Mouse (Mus musculus): Measurements from ENCODE around the gene Ep400. TPM values are rescaled to one million over a fixed set of nuclear protein-coding genes. Genes with fewer than 3 reads are reported as not detected.
A peak's percentile ranks its signal among the peaks of the same experiment; 100 is the strongest.

Gene Ep400
- total and polyA plus RNA-seq, 2 experiments, result 15.2 to 15.4 TPM

DNA sequence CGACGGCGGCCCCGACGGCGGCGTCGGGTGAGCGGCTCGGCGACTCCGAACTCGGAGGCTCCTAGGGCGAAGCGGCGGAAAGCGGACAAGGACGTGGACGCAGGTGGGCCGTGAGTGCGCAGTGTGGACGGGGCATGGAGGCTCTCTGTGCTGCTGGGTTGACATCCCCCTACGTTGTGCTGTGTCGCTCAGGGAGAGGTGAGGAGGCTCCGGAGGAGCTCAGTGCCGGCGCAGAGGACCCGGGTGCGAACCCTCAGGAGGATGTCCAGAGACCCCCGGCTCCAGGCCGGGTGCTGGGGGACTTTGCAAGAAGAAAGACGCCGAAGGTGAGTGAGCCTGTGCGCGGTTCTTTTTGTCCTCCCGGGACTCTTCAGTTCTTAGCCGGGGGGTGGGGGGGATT, 116.8 kb downstream of the Ep400 start:
- H3K27ac ChIP-seq (replicated peaks; ENCODE audit: insufficient read depth, low read depth, low read length), result no peak overlapping the region
- TF ChIP-seq POLR2A (IDR thresholded peaks at IDR 0.05; ENCODE audit: extremely low read depth, insufficient read depth, low read length), result no peak
- TF ChIP-seq CTCF (IDR thresholded peaks at IDR 0.05; ENCODE audit: low read depth, low read length), result no peak
- under 1% methylated on average over 35 of the region's 37 CpGs for WGBS

DNA sequence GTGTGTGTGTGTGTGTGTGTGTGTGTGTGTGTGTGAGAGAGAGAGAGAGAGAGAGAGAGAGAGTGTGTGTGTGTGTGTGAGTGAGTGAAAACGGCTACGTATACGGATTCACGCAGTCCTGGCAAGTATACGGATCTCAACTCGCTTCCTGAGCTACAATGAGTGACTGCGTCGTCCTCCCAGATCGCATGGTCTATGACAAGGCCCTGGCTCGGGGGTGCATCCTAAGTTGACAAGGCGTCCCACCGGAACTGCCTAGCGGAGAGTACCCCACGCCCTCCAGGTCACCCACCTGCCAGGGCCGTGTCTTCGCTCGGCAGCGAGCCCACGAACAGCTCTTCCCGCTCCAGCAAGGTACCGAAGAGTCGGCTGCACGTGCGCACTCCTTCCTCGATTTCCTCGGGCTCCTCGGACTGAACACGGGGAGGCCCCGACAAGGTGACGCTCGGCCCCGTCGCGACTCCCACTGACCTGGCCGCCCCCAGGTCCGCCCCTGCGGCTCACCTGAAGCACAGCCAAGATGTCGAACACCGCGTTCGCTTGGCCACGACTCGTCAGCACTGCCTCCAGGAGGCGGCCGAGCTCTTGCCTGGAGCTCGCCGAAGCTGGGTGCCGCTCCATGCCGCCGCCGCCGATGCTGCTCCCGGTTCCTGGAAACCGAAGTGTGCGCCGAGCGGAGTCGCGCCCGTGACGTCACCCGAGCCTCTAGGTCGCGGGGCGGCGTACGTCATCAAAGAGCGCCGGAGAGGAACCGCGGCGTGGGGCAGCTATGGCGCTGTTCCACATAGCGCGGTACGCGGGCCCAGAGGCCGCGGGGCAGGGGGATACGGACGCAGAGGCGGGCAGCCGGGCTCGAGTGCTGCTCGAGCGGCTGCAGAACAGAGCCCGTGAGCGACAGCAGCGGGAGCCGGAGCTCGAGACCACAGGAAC, 117.5 kb downstream of the Ep400 start, which contains the start of the genes Noc4l and Ddx51:
Noc4l (minus strand) TSS at position 699 of the 930 bp plus-strand sequence.
Ddx51 (plus strand) TSS at position 733 of the 930 bp plus-strand sequence.
- Histone ChIP-seq H3K9ac (ENCODE audit: low read depth, low read length) (peak within 1 kb of the TSS; percentile 89), H3K4me3 (ENCODE audit: insufficient read depth, low read depth, low read length) (peak within 1 kb of the TSS; percentile 89), H3K4me1 (ENCODE audit: control insufficient read depth, insufficient read depth, low read length) (peaks cover 6% of the 10 kb centered on the region), H3K36me3 (ENCODE audit: control insufficient read depth, insufficient read depth, low read length) (peaks cover 13% of the 10 kb centered on the region), H3K79me2 (ENCODE audit: control insufficient read depth, insufficient read depth, low read length) (0 out of 2 replicates have a peak, but pooled peaks cover 5% of the 10 kb centered on the region), H3K27ac (replicated peaks; ENCODE audit: insufficient read depth, low read depth, low read length) (no peak within 1 kb of the TSS; the same call in 1 of the 2 replicates), H3K27me3 (ENCODE audit: control insufficient read depth, insufficient read depth, low read length) (no peaks in the 10 kb centered on the region)
- WGBS, result under 1% methylated on average over 91 of the region's 91 CpGs
- DNase-seq (ENCODE audit: extremely low read depth, low read depth, low spot score), result peak; percentile 66
- peak; percentile 58 for TF ChIP-seq POLR2A (IDR thresholded peaks at IDR 0.05; ENCODE audit: extremely low read depth, insufficient read depth, low read length)
- no peak for TF ChIP-seq CTCF (IDR thresholded peaks at IDR 0.05; ENCODE audit: low read depth, low read length)

More for the DNA sequence above, 116.8 kb downstream of the Ep400 start:
- Histone ChIP-seq H3K36me3 (ENCODE audit: control insufficient read depth, insufficient read depth, low read length) (peaks cover 15% of the 10 kb centered on the region), H3K4me1 (ENCODE audit: control insufficient read depth, insufficient read depth, low read length) (peaks cover 6% of the 10 kb centered on the region), H3K9ac (ENCODE audit: low read depth, low read length) (peak overlapping the region; percentile 89), H3K27me3 (ENCODE audit: control insufficient read depth, insufficient read depth, low read length) (no peaks in the 10 kb centered on the region), H3K4me3 (ENCODE audit: insufficient read depth, low read depth, low read length) (peak overlapping the region; percentile 89), H3K79me2 (ENCODE audit: control insufficient read depth, insufficient read depth, low read length) (0 out of 2 replicates have a peak, but pooled peaks cover 5% of the 10 kb centered on the region)
- no peak for DNase-seq (ENCODE audit: extremely low read depth, low read depth, low spot score)

DNA sequence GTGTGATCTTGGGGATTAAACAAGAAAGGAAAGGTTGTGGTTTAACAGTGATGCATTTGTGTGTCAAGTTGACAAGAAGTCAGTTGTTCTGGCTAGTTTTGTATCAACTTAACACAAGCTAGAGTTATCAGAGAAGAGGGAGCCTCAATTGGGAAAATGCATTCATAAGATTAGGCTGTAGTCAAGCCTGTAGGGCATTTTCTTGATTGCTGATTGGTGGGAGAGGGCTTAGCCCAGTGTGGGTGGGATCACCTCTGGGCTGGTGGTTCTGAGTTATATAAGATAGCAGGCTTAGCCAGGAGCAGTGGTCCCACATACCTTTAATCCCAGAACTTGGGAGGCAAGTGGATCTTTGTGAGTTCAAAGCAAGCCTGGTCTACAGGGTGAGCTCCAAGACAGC, 124.1 kb downstream of the Ep400 start:
- Histone ChIP-seq H3K79me2 (ENCODE audit: control insufficient read depth, insufficient read depth, low read length) (no peaks in the 10 kb centered on the region), H3K4me3 (ENCODE audit: insufficient read depth, low read depth, low read length) (no peak overlapping the region), H3K27ac (replicated peaks; ENCODE audit: insufficient read depth, low read depth, low read length) (no peak overlapping the region), H3K4me1 (ENCODE audit: control insufficient read depth, insufficient read depth, low read length) (no peaks in the 10 kb centered on the region), H3K27me3 (ENCODE audit: control insufficient read depth, insufficient read depth, low read length) (no peaks in the 10 kb centered on the region), H3K9ac (ENCODE audit: low read depth, low read length) (no peak overlapping the region), H3K36me3 (ENCODE audit: control insufficient read depth, insufficient read depth, low read length) (peaks cover 10% of the 10 kb centered on the region)
- TF ChIP-seq CTCF (IDR thresholded peaks at IDR 0.05; ENCODE audit: low read depth, low read length) (no peak), POLR2A (IDR thresholded peaks at IDR 0.05; ENCODE audit: extremely low read depth, insufficient read depth, low read length) (no peak)
- DNase-seq (ENCODE audit: extremely low read depth, low read depth, low spot score), result no peak

DNA sequence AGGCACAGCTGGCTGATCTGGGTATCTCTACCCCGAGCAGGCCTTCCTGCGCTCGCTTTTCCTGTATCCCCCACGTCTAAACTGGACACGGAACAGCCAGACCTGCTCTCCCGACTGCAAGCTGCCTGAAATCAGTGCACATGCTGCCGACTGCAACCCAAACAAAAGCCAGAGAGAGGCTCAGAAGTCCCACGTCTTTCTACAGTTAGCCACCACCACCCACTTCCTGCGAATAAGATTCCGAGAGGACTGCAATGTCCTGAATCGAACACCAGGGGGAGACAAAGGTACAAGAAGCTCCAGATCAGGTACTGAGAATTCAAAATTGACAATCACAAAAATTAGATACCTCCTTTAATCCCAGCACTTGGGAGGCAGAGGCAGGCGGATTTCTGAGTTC, 131.1 kb downstream of the Ep400 start:
- peak; percentile 61 for DNase-seq (ENCODE audit: extremely low read depth, low read depth, low spot score)
- no peaks in the 10 kb centered on the region for H3K36me3 ChIP-seq (ENCODE audit: control insufficient read depth, insufficient read depth, low read length)
- no peaks in the 10 kb centered on the region for H3K27me3 ChIP-seq (ENCODE audit: control insufficient read depth, insufficient read depth, low read length)
- no peak overlapping the region for H3K4me3 ChIP-seq (ENCODE audit: insufficient read depth, low read depth, low read length)
- H3K27ac ChIP-seq (replicated peaks; ENCODE audit: insufficient read depth, low read depth, low read length), result no peak overlapping the region
- 0 out of 2 replicates have a peak, but pooled peaks cover 1% of the 10 kb centered on the region for H3K4me1 ChIP-seq (ENCODE audit: control insufficient read depth, insufficient read depth, low read length)
- no peaks in the 10 kb centered on the region for H3K79me2 ChIP-seq (ENCODE audit: control insufficient read depth, insufficient read depth, low read length)
- TF ChIP-seq POLR2A (IDR thresholded peaks at IDR 0.05; ENCODE audit: extremely low read depth, insufficient read depth, low read length) (no peak), CTCF (IDR thresholded peaks at IDR 0.05; ENCODE audit: low read depth, low read length) (peak; percentile 53)
- 0 out of 2 replicates have a peak overlapping the region, but pooled peaks have one; percentile 7 for H3K9ac ChIP-seq (ENCODE audit: low read depth, low read length)
- 22% methylated on average over 12 of the region's 12 CpGs for WGBS

DNA sequence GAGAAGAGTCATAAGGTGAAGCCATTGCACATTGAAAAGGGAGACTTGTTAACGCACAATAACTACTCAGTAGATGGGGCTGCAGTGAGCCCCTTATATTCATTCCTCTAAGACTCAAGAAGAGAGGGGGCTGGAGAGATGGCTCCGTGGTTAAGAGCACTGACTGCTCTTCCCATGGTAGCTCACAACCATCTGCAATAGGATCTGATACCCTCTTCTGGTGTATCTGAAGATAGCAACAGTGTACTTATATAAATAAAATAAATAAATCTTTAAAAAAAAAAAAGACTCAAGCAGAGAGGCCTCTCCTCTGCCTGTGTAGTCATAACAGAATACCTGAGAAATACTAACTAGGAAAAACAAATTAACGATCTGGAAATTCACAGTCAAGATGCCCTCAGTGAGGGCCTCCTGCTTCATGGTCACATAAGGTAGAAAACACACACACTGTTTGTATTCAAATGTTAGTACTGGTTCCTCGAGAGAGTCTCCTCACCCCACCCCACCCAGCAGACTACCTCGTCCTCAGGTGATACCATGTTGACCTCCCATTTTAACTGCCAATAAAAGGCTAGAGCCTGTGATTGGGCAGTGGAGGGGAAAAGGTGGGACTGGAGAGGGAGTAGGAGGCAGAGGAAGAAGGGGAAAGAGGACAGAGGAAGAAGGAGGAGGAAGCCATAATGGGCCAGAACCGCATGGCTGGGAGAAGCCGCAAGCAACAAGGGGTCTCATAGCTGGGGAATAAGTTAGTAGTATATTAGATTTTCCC, 132.0 kb downstream of the Ep400 start:
- Histone ChIP-seq H3K36me3 (ENCODE audit: control insufficient read depth, insufficient read depth, low read length) (no peaks in the 10 kb centered on the region), H3K27me3 (ENCODE audit: control insufficient read depth, insufficient read depth, low read length) (no peaks in the 10 kb centered on the region), H3K79me2 (ENCODE audit: control insufficient read depth, insufficient read depth, low read length) (no peaks in the 10 kb centered on the region), H3K4me3 (ENCODE audit: insufficient read depth, low read depth, low read length) (no peak overlapping the region), H3K9ac (ENCODE audit: low read depth, low read length) (no peak overlapping the region), H3K4me1 (ENCODE audit: control insufficient read depth, insufficient read depth, low read length) (0 out of 2 replicates have a peak, but pooled peaks cover 1% of the 10 kb centered on the region), H3K27ac (replicated peaks; ENCODE audit: insufficient read depth, low read depth, low read length) (no peak overlapping the region)
- no peak for DNase-seq (ENCODE audit: extremely low read depth, low read depth, low spot score)
- WGBS, result 80% methylated on average over 7 of the region's 7 CpGs
- TF ChIP-seq POLR2A (IDR thresholded peaks at IDR 0.05; ENCODE audit: extremely low read depth, insufficient read depth, low read length) (no peak), CTCF (IDR thresholded peaks at IDR 0.05; ENCODE audit: low read depth, low read length) (no peak)

Measured in liver, adult 2 months (tissue).